Mouse (Mus musculus): ENCODE measurements around the gene Gm45233.

GRCm38 (mm10) chr7:43463976-43464375, 20.0 kb downstream of the Gm45233 start:
- TF ChIP-seq POLR2A (IDR thresholded peaks at IDR 0.05; ENCODE audit: borderline replicate concordance, extremely low read depth, low read depth, low read length) = no peak
- TF ChIP-seq CTCF (IDR thresholded peaks at IDR 0.05; ENCODE audit: insufficient read depth, low read length) = no peak

All from lung, adult 2 months (tissue).